Mouse (Mus musculus): Measurements from ENCODE around the gene Samt3. TPM values are rescaled to one million over a fixed set of nuclear protein-coding genes. Genes with fewer than 3 reads are reported as not detected.

Gene Samt3
- polyA plus RNA-seq (2017; shearing (Covaris generic)), result not detected

GRCm38 (mm10) chrX:86043899-86044298 is at the start of gene Samt3:
Gene Samt3 (plus strand): TSS chrX:86044199.

Other genes with a start within 250 kb of the Samt3 start
- gene 5430427O19Rik, start 173.8 kb upstream of the Samt3 start, polyA plus RNA-seq (2017; shearing (Covaris generic)), result 1.5 TPM
- gene Nr0b1, start 147.6 kb downstream of the Samt3 start, polyA plus RNA-seq (2017; shearing (Covaris generic)), result not detected

Measured in inflammation-experienced regulatory T-cells, adult 16 weeks (primary cell).